17 mouse cellular contexts compared by ENCODE assay signal in the genomic region with DNA sequence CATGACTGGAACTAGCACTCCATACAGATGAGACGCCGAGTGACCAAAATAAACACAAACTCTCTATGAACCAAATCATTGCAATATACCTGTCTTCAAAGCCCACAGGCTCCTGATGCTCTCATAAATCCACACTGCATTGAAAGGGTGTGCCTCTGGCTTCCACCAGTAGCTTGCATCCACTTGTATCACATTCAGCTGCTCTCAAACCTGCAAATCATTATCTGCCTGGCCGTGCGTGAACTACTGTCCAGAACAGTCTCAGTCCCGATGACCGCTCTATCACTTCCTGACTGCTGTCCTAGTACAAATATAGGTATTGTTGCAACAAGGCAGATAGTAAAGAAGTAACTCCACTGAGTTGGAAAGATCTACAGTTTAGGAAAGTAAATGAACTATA.
"Had no signal": no experiment of that assay in that cellular context is flagged by ENCODE, and none has a peak within 500 bp of the region (broad histone marks: within the 10 kb centered on the region; RNA-seq: fewer than 3 reads in every experiment).

No protein-coding gene starts in this region.

- H3K4me1 ChIP-seq: megakaryocyte, embryonic 14.5 days; stomach, embryonic 15.5 days had no signal

- H3K4me3 ChIP-seq: lung, embryonic 15.5 days; megakaryocyte, embryonic 14.5 days; midbrain, embryonic 13.5 days; midbrain, embryonic 15.5 days; neural tube, embryonic 12.5 days; stomach, embryonic 15.5 days had no signal

- ATAC-seq: lung, postnatal 0 days; midbrain, embryonic 13.5 days had no signal

- DNase-seq: lung, adult 2 months; lung, postnatal 14 days; lung, postnatal 36 days; right cerebral cortex, postnatal 14 days; thymus, adult 2 months; thymus, postnatal 25 days; thymus, postnatal 4 days had no signal

- H3K36me3 ChIP-seq: lung, embryonic 15.5 days; midbrain, embryonic 13.5 days; midbrain, embryonic 15.5 days; neural tube, embryonic 12.5 days; stomach, embryonic 15.5 days had no signal

- H3K4me2 ChIP-seq: lung, embryonic 15.5 days; midbrain, embryonic 11.5 days; midbrain, embryonic 13.5 days; midbrain, embryonic 15.5 days; neural tube, embryonic 12.5 days; stomach, embryonic 15.5 days had no signal

- H3K9ac ChIP-seq: lung, embryonic 15.5 days; midbrain, embryonic 13.5 days; midbrain, embryonic 15.5 days; neural tube, embryonic 12.5 days; stomach, embryonic 15.5 days had no signal

- H3K27me3 ChIP-seq: lung, embryonic 15.5 days; megakaryocyte, embryonic 14.5 days; midbrain, embryonic 13.5 days; midbrain, embryonic 15.5 days; neural tube, embryonic 12.5 days; stomach, embryonic 15.5 days had no signal

- H3K9me3 ChIP-seq: lung, embryonic 15.5 days; megakaryocyte, embryonic 14.5 days; midbrain, embryonic 13.5 days; midbrain, embryonic 15.5 days; neural tube, embryonic 12.5 days; stomach, embryonic 15.5 days had no signal

- H3K27ac ChIP-seq: lung, embryonic 15.5 days; macrophage; midbrain, embryonic 13.5 days; midbrain, embryonic 15.5 days; neural tube, embryonic 12.5 days; stomach, embryonic 15.5 days; stomach, postnatal 0 days had no signal
